Mouse (Mus musculus) mature B cell (primary cell): ENCODE data around the gene Fcgrt.
"Not testable (repeated sequence)": the region's sequence is repeated elsewhere in the genome, so short reads cannot be mapped to it uniquely, and the experiment has no call there.

Experiments
- in situ Hi-C: fragments of 300-500 bp; cut with MboI; formaldehyde crosslinking; loops from 2 replicates; pipeline ENCODE4 v1.14.3; 2019

Gene Fcgrt

GRCm38 (mm10) chr7:45110089-45110488 lies 6.4 kb upstream of the Fcgrt start:
- in situ Hi-C loops = not testable (repeated sequence)

GRCm38 (mm10) chr7:45107052-45107645 lies 3.5 kb upstream of the Fcgrt start:
- in situ Hi-C loops = no loop called here

- in situ Hi-C loops = no loop called here
These were observed 2.8 kb upstream of the Fcgrt start for GRCm38 (mm10) chr7:45106441-45106840.

- in situ Hi-C loops = no loop called here
These were observed 1.8 kb upstream of the Fcgrt start for GRCm38 (mm10) chr7:45105491-45105890.

DNA sequence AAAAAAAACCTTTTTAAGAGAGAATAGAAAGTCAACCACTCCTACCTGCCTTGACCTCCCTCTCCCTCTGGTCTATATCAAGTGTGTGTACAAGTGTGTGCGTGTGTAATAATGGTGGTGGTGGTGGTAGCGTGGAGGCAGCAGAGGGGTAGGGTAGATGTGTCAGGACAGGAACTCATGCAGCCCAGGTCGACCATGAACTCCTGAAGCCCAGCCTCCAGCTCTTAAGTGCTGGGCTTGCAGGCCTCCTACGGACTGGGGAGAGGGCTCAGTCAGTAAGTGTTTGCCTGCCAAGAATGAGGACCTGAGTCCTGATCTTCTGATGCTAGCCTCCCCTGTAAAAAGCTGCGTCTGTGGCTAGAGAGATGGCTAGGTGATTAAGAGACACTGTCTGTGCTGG lies 1.3 kb upstream of the Fcgrt start:
- in situ Hi-C loops = no loop called here

DNA sequence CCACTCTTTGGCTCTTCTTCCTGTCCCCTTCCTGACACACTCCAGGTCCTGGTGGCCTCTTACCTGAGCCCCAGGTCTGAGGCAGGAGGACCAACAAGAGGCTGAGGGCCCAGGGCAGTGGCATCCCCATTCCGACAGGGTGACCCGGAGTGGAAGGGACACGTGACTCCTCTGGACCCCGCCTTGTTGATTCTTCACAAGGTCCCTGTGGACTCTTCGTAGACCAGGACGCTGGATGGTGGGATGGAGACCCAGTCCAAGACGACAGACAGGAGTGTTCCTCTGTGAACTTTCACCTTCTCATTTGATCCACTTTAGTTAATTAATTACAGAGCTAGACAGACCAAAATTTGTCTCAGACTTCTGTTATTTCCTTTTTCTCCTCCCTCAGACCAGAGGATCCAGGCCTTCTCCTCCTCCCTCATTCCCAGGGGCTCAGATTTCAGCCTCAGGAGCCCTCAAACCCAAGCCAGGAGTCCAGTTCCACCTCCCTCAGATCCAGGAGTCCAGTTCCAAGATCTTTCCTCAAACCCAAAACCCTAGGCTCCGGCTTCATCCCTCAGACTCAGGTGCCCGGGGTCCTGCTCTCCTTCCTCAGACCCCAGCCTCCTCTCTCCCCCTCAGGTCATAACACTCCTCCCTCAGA lies 588 bp downstream of the Fcgrt start:
- in situ Hi-C loops = no loop called here

DNA sequence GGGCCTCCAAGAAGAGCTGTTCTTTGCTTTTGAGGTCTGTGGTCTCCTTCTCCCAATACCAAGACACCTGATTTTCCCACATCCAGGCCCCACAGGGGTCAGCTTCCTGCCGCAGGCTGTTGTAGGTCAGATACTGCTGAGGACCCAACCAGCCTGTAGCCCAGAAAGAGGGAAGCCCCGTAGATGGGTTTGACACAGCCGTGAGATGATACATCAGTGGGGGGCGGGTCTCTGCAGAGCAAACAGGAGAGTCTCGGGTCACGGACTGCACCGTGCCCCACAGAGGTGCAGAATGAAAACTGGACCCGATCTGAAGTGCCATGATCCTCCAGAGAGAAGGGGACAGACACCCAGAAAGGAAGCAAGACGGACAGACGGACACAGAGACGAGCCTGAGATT lies 1.2 kb downstream of the Fcgrt start:
- in situ Hi-C loops = no loop called here

DNA sequence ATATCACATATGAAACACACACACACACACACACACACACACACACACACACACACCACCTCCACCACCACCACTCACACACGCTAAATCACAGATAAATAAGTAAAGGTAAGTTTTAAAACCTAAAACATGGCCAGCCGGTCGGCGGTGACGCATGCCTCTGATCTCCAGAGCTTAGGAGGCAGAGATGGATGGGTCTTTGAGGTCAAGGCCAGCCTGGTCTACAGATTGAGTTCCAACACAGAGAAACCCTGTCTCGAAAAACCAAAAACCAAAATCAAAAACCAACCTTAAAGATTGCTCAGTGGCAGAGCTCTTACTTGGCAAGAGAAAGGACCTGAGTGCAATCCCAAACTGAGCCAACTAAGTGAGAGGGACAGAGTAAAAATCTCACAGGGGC lies 3.6 kb downstream of the Fcgrt start:
- in situ Hi-C loops = no loop called here

GRCm38 (mm10) chr7:45098541-45099240 lies 5.0 kb downstream of the Fcgrt start:
- in situ Hi-C loops = no loop called here

DNA sequence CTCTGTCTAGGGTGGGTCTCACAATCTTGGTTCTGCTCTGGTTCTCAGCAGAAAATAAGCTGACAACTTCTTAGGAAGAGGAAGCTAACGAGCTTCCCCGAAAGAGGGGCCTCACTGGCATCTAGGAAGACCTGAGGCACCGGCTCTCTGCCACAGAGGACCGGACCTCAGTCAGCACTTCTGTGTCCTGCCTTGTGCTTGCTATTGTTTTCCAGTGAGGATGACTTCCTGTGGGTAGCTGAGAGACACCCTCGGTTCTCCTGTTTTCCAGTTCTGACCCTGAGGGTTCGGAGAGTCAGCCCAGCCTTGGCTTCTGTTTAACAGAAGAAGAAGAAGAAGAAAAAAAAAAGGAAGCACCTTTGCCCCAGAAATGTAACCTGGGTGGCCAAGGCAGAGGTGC lies 6.2 kb downstream of the Fcgrt start:
- in situ Hi-C loops = no loop called here

GRCm38 (mm10) chr7:45095965-45096364 lies 7.7 kb downstream of the Fcgrt start:
- in situ Hi-C loops = not testable (repeated sequence)

DNA sequence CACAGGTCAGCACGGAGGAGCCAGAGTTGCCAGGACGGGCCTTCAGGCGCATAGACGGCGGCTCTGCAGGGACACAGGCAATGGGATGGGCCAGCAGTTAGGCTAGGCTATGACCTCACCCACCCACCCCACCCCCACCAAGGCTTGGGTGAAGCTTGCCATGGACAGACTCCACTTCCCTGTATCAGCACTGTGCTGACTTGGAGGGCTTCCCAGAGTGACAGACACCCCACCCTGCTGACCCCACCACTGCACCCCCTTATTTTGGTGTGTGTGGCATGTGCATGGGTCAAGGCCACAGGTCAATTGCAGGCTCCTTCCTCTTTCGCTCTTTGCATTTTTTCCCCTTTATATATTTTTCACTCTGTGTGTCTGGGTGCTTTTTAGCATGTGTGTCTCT lies 8.3 kb downstream of the Fcgrt start:
- in situ Hi-C loops = no loop called here

GRCm38 (mm10) chr7:45094121-45094520 lies 9.5 kb downstream of the Fcgrt start:
- in situ Hi-C loops = no loop called here

GRCm38 (mm10) chr7:45093516-45093905 lies 10.1 kb downstream of the Fcgrt start:
- in situ Hi-C loops = no loop called here

DNA sequence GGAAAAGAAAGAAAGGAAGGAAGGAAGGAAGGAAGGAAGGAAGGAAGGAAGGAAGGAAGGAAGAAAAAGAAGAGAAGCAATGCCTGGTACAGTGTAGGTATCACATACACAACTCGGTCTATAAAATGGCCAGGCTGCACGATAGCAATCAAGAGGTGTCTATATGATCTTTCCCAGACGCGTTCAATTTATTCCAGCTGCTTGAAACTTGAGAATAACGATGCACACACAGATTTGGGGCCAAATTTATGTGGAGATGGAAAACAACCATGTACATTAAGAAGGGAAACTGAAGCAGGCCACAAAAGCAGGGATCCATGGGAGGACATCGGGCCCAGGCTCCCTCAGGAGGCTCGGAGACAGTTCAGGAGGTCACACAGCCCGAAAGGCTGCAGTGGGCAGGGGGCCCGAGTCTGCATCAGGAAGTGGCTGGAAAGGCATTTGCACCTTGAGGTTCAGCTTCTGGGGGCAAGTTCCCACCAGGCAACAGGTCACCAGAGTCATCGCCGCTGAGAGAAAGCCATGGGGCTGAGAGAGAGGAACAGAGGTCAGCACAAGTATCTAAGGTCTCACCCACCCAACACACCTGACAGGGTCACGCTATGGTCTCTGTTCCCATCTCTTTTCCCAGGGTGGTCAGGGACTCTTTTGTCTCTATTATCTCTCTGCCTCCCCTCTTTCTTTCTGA lies 10.7 kb downstream of the Fcgrt start:
- in situ Hi-C loops = no loop called here

DNA sequence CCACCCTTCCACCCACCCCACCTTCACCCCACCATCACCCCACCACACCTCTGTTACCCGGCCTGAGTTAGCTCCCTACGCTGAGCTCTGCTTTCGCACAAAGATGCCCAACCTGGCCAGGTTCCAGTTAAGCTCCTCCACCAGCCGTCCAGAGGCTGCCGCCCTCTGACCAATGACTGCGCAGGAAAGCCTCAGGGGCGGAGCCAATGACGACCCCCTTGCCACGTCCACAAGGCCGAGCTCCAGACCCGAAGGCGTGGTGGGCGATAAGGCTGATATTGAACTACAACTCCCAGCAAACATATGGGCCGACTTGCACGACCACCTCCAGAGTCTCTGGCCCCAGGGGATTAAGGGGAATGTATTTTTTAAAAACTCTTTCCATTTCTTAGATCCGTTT lies 11.6 kb downstream of the Fcgrt start, which contains the start of gene Rcn3:
Gene Rcn3, minus strand, starts transcription at position 174 of the 400 bp plus-strand sequence.
- in situ Hi-C loops = no loop called here

GRCm38 (mm10) chr7:45091001-45091990 lies 12.4 kb downstream of the Fcgrt start:
- in situ Hi-C loops = no loop called here

GRCm38 (mm10) chr7:45090251-45090977 lies 13.2 kb downstream of the Fcgrt start:
- in situ Hi-C loops = no loop called here

DNA sequence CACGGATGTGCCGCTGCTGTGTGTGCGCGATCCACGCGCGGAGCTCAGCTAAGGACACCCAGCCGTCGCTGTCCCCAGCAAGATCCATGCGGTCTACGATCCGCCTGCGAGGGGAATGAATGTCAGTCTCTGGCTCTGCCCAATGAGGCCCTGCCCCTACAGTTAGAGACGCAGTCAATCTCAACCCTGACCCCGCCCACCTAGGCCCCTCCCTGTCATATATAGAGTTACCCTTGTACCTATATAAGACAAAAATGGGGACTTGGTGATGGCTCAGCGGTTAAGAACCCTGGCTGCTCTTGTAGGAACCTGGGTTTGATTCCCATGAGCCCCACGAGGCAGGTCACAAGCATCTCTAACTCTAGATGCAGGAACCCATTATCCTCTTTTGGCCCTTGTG lies 15.1 kb downstream of the Fcgrt start:
- in situ Hi-C loops = loop anchor here (5.0 kb wide), 1 partner anchor 44 kb away; no protein-coding TSS in a partner anchor

DNA sequence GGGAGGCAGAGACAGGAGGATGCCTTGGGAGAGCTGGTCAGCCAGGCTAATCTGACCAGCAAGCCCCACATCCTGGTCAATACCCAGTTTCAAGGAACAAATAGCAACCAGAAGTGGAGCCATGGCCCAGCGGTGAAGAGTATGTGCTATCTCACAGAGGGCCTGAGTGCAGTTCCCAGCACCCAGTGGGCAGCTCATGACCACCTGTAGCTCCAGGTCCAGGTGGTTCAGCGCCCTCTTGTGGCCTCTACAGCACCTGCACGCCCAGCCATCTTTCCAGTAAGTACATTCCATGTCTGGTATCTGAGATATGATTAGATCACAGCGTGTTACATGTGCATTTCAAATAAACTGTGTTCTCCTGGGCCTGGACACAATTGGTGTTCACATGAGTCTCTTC lies 17.6 kb downstream of the Fcgrt start:
- in situ Hi-C loops = loop anchor here (5.0 kb wide), 1 partner anchor 46 kb away; no protein-coding TSS in a partner anchor
